Mouse (Mus musculus): ENCODE results near the gene Ppp6r2. TPM values are rescaled to one million over a fixed set of nuclear protein-coding genes. Genes with fewer than 3 reads are reported as not detected.

Gene Ppp6r2
- polyA plus RNA-seq, 1 experiment from 2014 or later: 26.8 TPM

GRCm38 (mm10) chr15:89195690-89196312, 15.6 kb upstream of the Ppp6r2 start:
- Histone ChIP-seq H3K9me3 (replicated peaks; ENCODE audit: low read length) (no peaks in the 10 kb centered on the region), H3K4me3 (replicated peaks; ENCODE audit: low read depth, low read length) (peak overlapping the region; percentile 91), H3K9ac (ENCODE audit: low read depth, low read length) (peak overlapping the region; percentile 99), H3K36me3 (ENCODE audit: insufficient read depth, low read length) (no peaks in the 10 kb centered on the region), H3K27ac (peak overlapping the region; percentile 100), H3K27me3 (ENCODE audit: insufficient read depth, low read length) (no peaks in the 10 kb centered on the region), H3K4me2 (ENCODE audit: low read length) (peak overlapping the region; percentile 71), H3K4me1 (replicated peaks; ENCODE audit: insufficient read depth, low read length) (peaks cover 10% of the 10 kb centered on the region)
- DNase-seq (ENCODE audit: low spot score) (peak; percentile 98), ATAC-seq (replicated peaks; ENCODE audit: low FRiP score, low read depth) (peak; percentile 93)
- under 1% methylated on average over 24 of the region's 25 CpGs for WGBS
- no peak for TF ChIP-seq CTCF (IDR thresholded peaks at IDR 0.05; ENCODE audit: low read depth)

- H3K9ac ChIP-seq (ENCODE audit: low read depth, low read length): peak within 1 kb of the TSS; percentile 99
- H3K4me2 ChIP-seq (ENCODE audit: low read length): peak within 1 kb of the TSS; percentile 71
- peak within 1 kb of the TSS; percentile 91 for H3K4me3 ChIP-seq (replicated peaks; ENCODE audit: low read depth, low read length)
- under 1% methylated on average over 38 of the region's 38 CpGs for WGBS
- ATAC-seq (replicated peaks; ENCODE audit: low FRiP score, low read depth) (peak; percentile 98), DNase-seq (ENCODE audit: low spot score) (peak; percentile 99)
- peaks cover 10% of the 10 kb centered on the region for H3K4me1 ChIP-seq (replicated peaks; ENCODE audit: insufficient read depth, low read length)
- no peaks in the 10 kb centered on the region for H3K27me3 ChIP-seq (ENCODE audit: insufficient read depth, low read length)
- H3K9me3 ChIP-seq (replicated peaks; ENCODE audit: low read length): no peaks in the 10 kb centered on the region
- peak; percentile 96 for TF ChIP-seq CTCF (IDR thresholded peaks at IDR 0.05; ENCODE audit: low read depth)
- peak within 1 kb of the TSS; percentile 100 for H3K27ac ChIP-seq
- no peaks in the 10 kb centered on the region for H3K36me3 ChIP-seq (ENCODE audit: insufficient read depth, low read length)
Observed at GRCm38 (mm10) chr15:89196313-89196706, 15.0 kb upstream of the Ppp6r2 start, which contains the start of gene Dennd6b. Gene Dennd6b, minus strand, starts transcription at chr15:89196496.

GRCm38 (mm10) chr15:89197056-89197455, 14.3 kb upstream of the Ppp6r2 start:
- ATAC-seq (replicated peaks; ENCODE audit: low FRiP score, low read depth) (no peak), DNase-seq (ENCODE audit: low spot score) (no peak)
- no peak for TF ChIP-seq CTCF (IDR thresholded peaks at IDR 0.05; ENCODE audit: low read depth)
- Histone ChIP-seq H3K4me3 (replicated peaks; ENCODE audit: low read depth, low read length) (peak overlapping the region; percentile 91), H3K9me3 (replicated peaks; ENCODE audit: low read length) (no peaks in the 10 kb centered on the region), H3K27ac (peak overlapping the region; percentile 100), H3K9ac (ENCODE audit: low read depth, low read length) (peak overlapping the region; percentile 99), H3K4me2 (ENCODE audit: low read length) (peak overlapping the region; percentile 71), H3K27me3 (ENCODE audit: insufficient read depth, low read length) (no peaks in the 10 kb centered on the region), H3K36me3 (ENCODE audit: insufficient read depth, low read length) (no peaks in the 10 kb centered on the region), H3K4me1 (replicated peaks; ENCODE audit: insufficient read depth, low read length) (peaks cover 10% of the 10 kb centered on the region)
- WGBS: 68% methylated on average over 15 of the region's 15 CpGs

- no peak for TF ChIP-seq CTCF (IDR thresholded peaks at IDR 0.05; ENCODE audit: low read depth)
- WGBS: 75% methylated on average over 4 of the region's 4 CpGs
- Histone ChIP-seq H3K4me2 (ENCODE audit: low read length) (no peak overlapping the region), H3K4me1 (replicated peaks; ENCODE audit: insufficient read depth, low read length) (no peaks in the 10 kb centered on the region), H3K27ac (no peak overlapping the region), H3K27me3 (ENCODE audit: insufficient read depth, low read length) (no peaks in the 10 kb centered on the region), H3K4me3 (replicated peaks; ENCODE audit: low read depth, low read length) (no peak overlapping the region), H3K9me3 (replicated peaks; ENCODE audit: low read length) (no peaks in the 10 kb centered on the region), H3K36me3 (ENCODE audit: insufficient read depth, low read length) (no peaks in the 10 kb centered on the region), H3K9ac (ENCODE audit: low read depth, low read length) (no peak overlapping the region)
- DNase-seq (ENCODE audit: low spot score) (no peak), ATAC-seq (replicated peaks; ENCODE audit: low FRiP score, low read depth) (no peak)
Observed at GRCm38 (mm10) chr15:89207457-89207856, 3.9 kb upstream of the Ppp6r2 start.

DNA sequence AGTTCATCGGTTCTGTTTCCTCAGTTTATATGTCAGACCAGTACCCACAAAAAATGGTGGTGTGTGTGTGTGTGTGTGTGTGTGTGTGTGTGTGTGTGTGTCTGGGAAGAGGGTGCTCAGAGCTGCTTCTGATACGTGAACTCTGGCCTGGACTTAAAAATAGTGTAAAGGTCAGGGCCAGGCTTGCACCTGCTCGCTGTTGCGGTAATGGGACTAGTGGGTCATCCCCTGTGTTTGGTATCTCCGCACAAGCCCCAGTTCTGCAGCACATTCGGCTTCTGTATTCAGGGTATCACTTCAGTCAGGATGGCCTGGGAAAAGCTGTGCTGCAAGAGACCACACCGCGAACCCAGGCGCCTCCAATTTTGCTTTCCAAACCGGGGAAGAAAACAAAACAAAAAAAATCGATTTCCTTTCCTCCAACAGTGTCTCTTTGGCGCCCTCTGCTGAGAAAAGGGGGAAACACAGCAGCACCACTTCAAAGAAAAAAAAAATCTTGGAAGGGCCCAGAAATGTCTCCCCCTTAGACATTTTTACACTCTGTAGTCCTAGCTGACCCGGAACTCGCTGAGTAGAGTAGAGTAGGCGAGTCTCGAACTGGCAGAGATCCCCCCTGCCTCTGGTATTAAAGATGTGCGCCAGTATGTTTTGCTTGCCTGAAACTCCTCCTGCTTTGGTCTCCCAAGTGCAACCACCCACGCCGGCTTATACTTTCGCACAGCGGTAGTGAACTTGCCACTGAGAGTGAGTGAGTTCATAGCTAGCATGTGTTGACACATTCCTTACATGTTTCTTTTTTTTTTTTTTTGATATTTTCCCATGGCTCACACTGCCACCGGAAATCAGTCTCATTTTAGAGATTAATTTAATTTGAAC, 1.2 kb upstream of the Ppp6r2 start:
- Histone ChIP-seq H3K36me3 (ENCODE audit: insufficient read depth, low read length) (no peaks in the 10 kb centered on the region), H3K27me3 (ENCODE audit: insufficient read depth, low read length) (no peaks in the 10 kb centered on the region), H3K9ac (ENCODE audit: low read depth, low read length) (peak overlapping the region; percentile 18; the same call in 1 of the 2 replicates), H3K9me3 (replicated peaks; ENCODE audit: low read length) (no peaks in the 10 kb centered on the region), H3K4me1 (replicated peaks; ENCODE audit: insufficient read depth, low read length) (no peaks in the 10 kb centered on the region), H3K27ac (peak overlapping the region; percentile 85), H3K4me2 (ENCODE audit: low read length) (peak overlapping the region; percentile 56), H3K4me3 (replicated peaks; ENCODE audit: low read depth, low read length) (0 out of 2 replicates have a peak overlapping the region, but pooled peaks have one; percentile 16)
- DNase-seq (ENCODE audit: low spot score) (peak; percentile 94), ATAC-seq (replicated peaks; ENCODE audit: low FRiP score, low read depth) (peak; percentile 54)
- TF ChIP-seq CTCF (IDR thresholded peaks at IDR 0.05; ENCODE audit: low read depth): peak; percentile 86
- 11% methylated on average over 22 of the region's 22 CpGs for WGBS

- TF ChIP-seq CTCF (IDR thresholded peaks at IDR 0.05; ENCODE audit: low read depth): no peak
- Histone ChIP-seq H3K4me1 (replicated peaks; ENCODE audit: insufficient read depth, low read length) (no peaks in the 10 kb centered on the region), H3K9me3 (replicated peaks; ENCODE audit: low read length) (no peaks in the 10 kb centered on the region), H3K9ac (ENCODE audit: low read depth, low read length) (peak overlapping the region; percentile 84), H3K27me3 (ENCODE audit: insufficient read depth, low read length) (no peaks in the 10 kb centered on the region), H3K4me3 (replicated peaks; ENCODE audit: low read depth, low read length) (peak overlapping the region; percentile 76), H3K27ac (peak overlapping the region; percentile 85), H3K4me2 (ENCODE audit: low read length) (peak overlapping the region; percentile 57), H3K36me3 (ENCODE audit: insufficient read depth, low read length) (no peaks in the 10 kb centered on the region)
- under 1% methylated on average over 34 of the region's 35 CpGs for WGBS
- DNase-seq (ENCODE audit: low spot score) (peak; percentile 62), ATAC-seq (replicated peaks; ENCODE audit: low FRiP score, low read depth) (peak; percentile 35)
Observed at GRCm38 (mm10) chr15:89211716-89212461, 536 bp downstream of the Ppp6r2 start.
